Mouse (Mus musculus) testis, adult 2 months (tissue): Measurements from ENCODE around the gene Tmem236.

ENCODE experiments used
- CTCF ChIP-seq: fragments of 200-500 bp; IDR thresholded peaks from 2 replicates; pipeline ENCODE4 v1.5.1; 2012; ENCODE audit warnings: low read depth, mild to moderate bottlenecking, inconsistent platforms, low read length, moderate library complexity; ENCODE audit not compliant: control insufficient read depth, insufficient read depth, insufficient replicate concordance
- POLR2A ChIP-seq: fragments of 200-500 bp; IDR thresholded peaks from 2 replicates; pipeline ENCODE4 v1.6.1; 2012; ENCODE audit warnings: low read depth, mild to moderate bottlenecking, inconsistent platforms, low read length, moderate library complexity; ENCODE audit not compliant: control insufficient read depth

DNA sequence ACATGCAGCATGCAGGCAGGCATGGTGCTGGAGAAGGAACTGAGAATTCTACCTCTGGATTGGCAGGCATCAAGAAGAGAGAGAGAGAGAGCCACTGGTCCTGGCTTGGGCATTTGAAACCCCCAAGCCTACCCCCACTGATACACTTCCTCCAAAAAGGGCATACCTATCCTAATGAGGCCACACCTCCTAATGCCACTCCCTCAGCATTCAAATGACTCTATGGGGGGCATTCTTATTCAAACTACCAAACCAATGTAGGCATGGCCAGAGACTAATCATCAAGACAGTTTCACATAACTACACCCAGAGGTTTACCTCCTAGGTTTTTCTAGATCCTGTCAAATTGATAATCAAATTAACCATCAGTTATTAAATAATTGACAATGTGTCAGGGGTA is 6.6 kb upstream of the Tmem236 start:
- TF ChIP-seq CTCF (no peak), POLR2A (no peak)
